Mouse (Mus musculus) midbrain, embryonic 13.5 days (tissue): ENCODE data around the gene Serpina9. TPM values are rescaled to one million over a fixed set of nuclear protein-coding genes. Genes with fewer than 3 reads are reported as not detected.

ENCODE experiments used
- ATAC-seq: fragments of 200-750 bp; cut with Nextera tagmentation; 2 replicates; pipeline ENCODE4 v1.8.0; 2017; ENCODE audit warnings: mild to moderate bottlenecking, moderate TSS enrichment, moderate library complexity
- H3K27ac ChIP-seq: fragments of 300-500 bp; sonication (generic); 2 replicates; pipeline ENCODE4 v1.5.1; 2015; ENCODE audit warnings: inconsistent platforms, mild to moderate bottlenecking, moderate library complexity
- H3K27me3 ChIP-seq: fragments of 300-500 bp; sonication (generic); 2 replicates; pipeline ENCODE4 v1.6.1; 2015; ENCODE audit warnings: mild to moderate bottlenecking, inconsistent platforms
- H3K36me3 ChIP-seq: fragments of 300-500 bp; sonication (generic); 2 replicates; pipeline ENCODE4 v1.6.1; 2015; ENCODE audit warnings: mild to moderate bottlenecking, inconsistent platforms
- H3K4me1 ChIP-seq: fragments of 300-500 bp; sonication (generic); replicated peaks from 2 replicates; pipeline ENCODE4 v1.6.1; 2015; ENCODE audit warnings: inconsistent platforms
- H3K4me2 ChIP-seq: fragments of 300-500 bp; sonication (generic); replicated peaks from 2 replicates; pipeline ENCODE4 v1.6.1; 2015; ENCODE audit warnings: moderate library complexity, mild to moderate bottlenecking, inconsistent platforms
- H3K4me3 ChIP-seq: fragments of 300-500 bp; sonication (generic); replicated peaks from 2 replicates; pipeline ENCODE4 v1.5.1; 2015; ENCODE audit warnings: mild to moderate bottlenecking, inconsistent platforms
- H3K9ac ChIP-seq: fragments of 300-500 bp; sonication (generic); replicated peaks from 2 replicates; pipeline ENCODE4 v1.6.1; 2015; ENCODE audit warnings: mild to moderate bottlenecking, inconsistent platforms
- H3K9me3 ChIP-seq: fragments of 300-500 bp; sonication (generic); 2 replicates; pipeline ENCODE4 v1.6.1; 2016; ENCODE audit warnings: mild to moderate bottlenecking, inconsistent platforms
- WGBS: fragments of 180-500 bp; shearing (Covaris S2); methylation state at CpG from one replicate; pipeline ENCODE4 v1.1.7; 2015; 5-methylcytosine and 5-hydroxymethylcytosine counted together
- polyA plus RNA-seq: library from polyadenylated mRNA; unstranded; fragments of >200 nt; fragmentation: Nextera tagmentation; extraction: Ambion mirVana; gene quantifications from 2 replicates; pipeline ENCODE4 v1.2.1, GENCODE M21; 2015

The Serpina9 gene
- polyA plus RNA-seq, 1 experiment from 2014 or later: not detected

DNA sequence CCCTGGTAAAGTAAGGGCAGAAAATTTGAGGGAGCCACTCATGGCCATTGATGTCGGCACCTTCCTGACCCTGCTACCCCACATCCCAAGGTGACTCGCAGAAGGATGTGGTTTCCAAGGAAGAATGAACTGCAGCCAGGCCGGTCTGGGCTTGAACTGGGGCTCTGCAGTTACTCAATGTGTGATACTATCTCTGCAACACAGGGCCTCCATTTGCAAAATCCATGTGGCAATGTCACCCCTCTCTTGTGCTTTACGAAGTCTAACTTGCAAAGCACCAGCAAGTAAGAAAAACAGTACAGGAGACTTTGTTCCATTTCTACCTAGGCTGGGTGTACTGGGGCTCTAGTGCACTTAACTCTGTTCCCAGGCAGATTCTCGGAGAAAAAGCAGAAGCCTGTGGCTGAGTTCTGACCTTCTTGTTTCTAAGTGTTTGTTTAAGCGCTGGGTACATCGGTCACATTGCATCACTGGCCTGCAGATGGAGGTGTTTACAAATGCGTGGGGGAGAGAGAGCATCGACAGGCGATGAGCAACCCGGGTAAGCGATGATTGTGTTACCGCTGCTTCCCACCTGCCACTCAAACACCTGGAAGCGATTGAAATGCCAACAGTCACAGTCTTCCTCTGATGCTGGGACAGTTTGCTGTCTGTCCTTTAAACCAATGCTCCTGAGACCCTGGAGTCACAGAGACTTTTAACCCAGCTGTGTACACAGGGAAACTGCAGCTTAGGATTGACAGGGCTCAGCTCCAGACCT lies 24.6 kb downstream of the Serpina9 start:
- H3K27me3 ChIP-seq: no peaks in the 10 kb centered on the region
- no peak overlapping the region for H3K4me3 ChIP-seq
- H3K36me3 ChIP-seq: no peaks in the 10 kb centered on the region
- H3K4me1 ChIP-seq: no peaks in the 10 kb centered on the region
- no peak for ATAC-seq
- no peaks in the 10 kb centered on the region for H3K9me3 ChIP-seq
- WGBS: 68% methylated on average over 14 of the region's 14 CpGs
- H3K9ac ChIP-seq: no peak overlapping the region
- H3K4me2 ChIP-seq: no peak overlapping the region
- H3K27ac ChIP-seq: no peak overlapping the region

DNA sequence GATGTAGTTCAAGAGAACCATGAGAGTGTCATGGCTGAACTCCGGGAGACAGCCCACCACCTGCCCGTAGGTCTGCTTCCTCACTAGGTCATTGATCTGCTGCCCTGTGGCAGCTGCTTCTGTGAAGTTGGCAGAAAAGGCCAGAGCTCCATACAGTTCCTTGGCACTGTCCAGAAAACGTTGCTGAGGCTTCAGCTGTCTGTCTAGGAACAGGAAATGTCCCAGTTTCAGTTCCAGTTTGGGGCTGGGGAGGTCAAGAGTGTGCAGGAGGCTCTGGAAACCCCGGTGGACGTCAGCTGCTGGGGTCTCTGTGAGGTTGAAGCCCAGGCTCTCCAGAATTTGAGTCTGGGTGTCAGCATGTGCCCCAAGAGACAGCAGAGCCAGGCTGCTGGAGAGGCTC lies 27.7 kb downstream of the Serpina9 start:
- Histone ChIP-seq H3K4me2 (no peak overlapping the region), H3K27ac (no peak overlapping the region), H3K9ac (no peak overlapping the region), H3K27me3 (no peaks in the 10 kb centered on the region), H3K4me1 (no peaks in the 10 kb centered on the region), H3K36me3 (no peaks in the 10 kb centered on the region), H3K9me3 (no peaks in the 10 kb centered on the region), H3K4me3 (no peak overlapping the region)
- no peak for ATAC-seq
- 72% methylated on average over 5 of the region's 5 CpGs for WGBS

DNA sequence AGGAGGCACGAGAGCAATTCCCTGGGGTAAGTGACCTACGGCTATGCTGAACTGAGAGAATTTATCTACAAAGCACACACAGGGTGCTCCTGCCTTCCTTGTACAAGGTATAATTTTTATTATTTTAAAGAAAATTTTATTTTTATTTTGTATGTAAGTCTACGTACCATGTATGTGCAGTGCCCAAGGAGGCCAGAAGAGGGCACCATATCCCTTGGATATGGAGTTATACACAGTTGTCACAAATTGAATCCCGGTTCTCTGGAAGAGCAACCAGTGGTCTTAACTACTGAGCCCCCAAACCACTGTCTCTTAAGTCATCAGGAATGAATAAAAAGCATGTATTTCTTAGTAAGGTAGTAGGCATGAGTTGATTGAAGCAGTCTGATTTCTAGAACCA lies 28.6 kb downstream of the Serpina9 start:
- Histone ChIP-seq H3K4me3 (no peak overlapping the region), H3K9ac (no peak overlapping the region), H3K9me3 (no peaks in the 10 kb centered on the region), H3K27ac (no peak overlapping the region), H3K4me2 (no peak overlapping the region), H3K27me3 (no peaks in the 10 kb centered on the region), H3K4me1 (no peaks in the 10 kb centered on the region), H3K36me3 (no peaks in the 10 kb centered on the region)
- ATAC-seq: no peak
- whole genome bisulfite sequencing: 66% methylated on average over 4 of the region's 4 CpGs

DNA sequence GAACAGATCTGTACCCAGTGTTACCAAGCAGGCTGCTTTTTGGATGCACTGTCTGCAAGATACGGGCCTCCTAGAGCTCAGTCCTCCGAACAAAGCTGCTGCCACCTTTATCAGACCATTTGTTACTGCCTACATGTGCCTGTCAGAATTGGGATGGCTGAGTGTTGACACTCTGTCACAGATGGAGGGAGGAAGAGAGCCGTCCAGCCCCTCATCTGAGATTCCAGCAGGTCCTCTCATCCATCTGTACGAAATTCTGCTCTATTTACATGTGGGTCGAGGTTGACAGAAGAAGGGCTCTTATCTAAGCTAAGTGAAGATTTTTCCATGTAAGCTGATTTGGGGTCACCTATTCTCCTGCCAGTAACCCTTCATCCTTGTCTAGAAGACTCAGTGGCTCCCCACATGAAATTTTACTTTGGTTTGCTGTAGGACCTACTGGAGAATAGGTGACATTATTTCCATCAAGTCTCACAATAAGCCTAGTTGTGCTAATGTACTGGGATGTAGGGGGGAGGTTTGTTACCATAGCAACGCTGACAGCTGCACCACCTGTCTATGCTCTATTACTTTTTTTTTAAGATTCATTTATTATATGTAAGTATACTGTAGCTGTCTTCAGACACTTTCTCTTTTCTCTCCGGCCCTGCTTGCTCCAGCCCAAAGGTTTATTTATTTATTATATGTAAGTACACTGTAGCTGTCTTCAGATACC lies 31.8 kb downstream of the Serpina9 start:
- Histone ChIP-seq H3K27ac (no peak overlapping the region), H3K36me3 (no peaks in the 10 kb centered on the region), H3K4me3 (no peak overlapping the region), H3K9ac (no peak overlapping the region), H3K9me3 (no peaks in the 10 kb centered on the region), H3K4me2 (no peak overlapping the region), H3K4me1 (no peaks in the 10 kb centered on the region), H3K27me3 (no peaks in the 10 kb centered on the region)
- 80% methylated on average over 7 of the region's 7 CpGs for WGBS
- ATAC-seq: no peak

DNA sequence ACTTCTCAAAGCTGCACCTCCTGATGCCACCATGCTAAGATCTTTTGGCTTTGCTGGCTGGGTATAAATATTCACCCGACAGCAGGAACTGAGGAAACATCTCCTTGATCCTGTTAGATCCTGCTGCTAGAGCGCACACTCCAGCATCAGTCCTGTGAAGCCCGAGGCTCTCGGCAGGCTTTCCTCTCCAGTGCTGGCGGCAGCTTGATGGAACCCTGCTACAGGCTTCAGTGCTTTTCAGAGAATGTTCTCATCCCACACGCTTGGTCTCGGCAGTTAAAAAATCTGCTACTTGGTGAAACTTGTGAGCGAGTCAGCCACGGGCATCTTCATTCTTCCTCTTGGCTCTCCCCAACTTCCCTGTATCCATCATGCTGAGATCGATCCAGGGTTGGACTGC lies 35.3 kb downstream of the Serpina9 start:
- no peaks in the 10 kb centered on the region for H3K27me3 ChIP-seq
- H3K27ac ChIP-seq: no peak overlapping the region
- H3K36me3 ChIP-seq: no peaks in the 10 kb centered on the region
- no peak overlapping the region for H3K4me3 ChIP-seq
- H3K4me1 ChIP-seq: no peaks in the 10 kb centered on the region
- ATAC-seq: no peak
- H3K4me2 ChIP-seq: no peak overlapping the region
- no peaks in the 10 kb centered on the region for H3K9me3 ChIP-seq
- H3K9ac ChIP-seq: no peak overlapping the region
- 91% methylated on average over 10 of the region's 10 CpGs for WGBS

DNA sequence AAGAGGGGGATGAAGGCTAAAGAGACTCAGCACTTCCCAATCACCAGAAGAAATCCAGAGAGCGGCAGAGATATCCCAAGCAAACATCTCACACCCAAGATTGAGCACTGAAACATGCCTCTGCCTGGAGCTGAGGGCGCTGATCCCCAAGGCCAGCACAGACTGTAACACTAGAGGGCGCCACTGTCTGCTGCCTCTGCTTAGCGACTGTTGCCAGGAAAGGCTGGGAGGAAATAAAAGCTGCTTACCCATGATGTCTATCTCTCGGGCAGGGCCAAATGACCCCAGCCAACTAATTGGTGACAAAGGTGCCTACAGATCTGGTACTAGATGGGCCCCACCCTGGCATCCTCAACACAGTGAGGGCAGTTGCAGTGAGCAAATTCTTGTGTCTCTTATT lies 35.7 kb downstream of the Serpina9 start:
- no peak overlapping the region for H3K27ac ChIP-seq
- no peak overlapping the region for H3K9ac ChIP-seq
- no peak overlapping the region for H3K4me3 ChIP-seq
- 33% methylated on average over 5 of the region's 5 CpGs for WGBS
- no peaks in the 10 kb centered on the region for H3K27me3 ChIP-seq
- H3K9me3 ChIP-seq: no peaks in the 10 kb centered on the region
- H3K36me3 ChIP-seq: no peaks in the 10 kb centered on the region
- no peaks in the 10 kb centered on the region for H3K4me1 ChIP-seq
- no peak overlapping the region for H3K4me2 ChIP-seq
- ATAC-seq: no peak

DNA sequence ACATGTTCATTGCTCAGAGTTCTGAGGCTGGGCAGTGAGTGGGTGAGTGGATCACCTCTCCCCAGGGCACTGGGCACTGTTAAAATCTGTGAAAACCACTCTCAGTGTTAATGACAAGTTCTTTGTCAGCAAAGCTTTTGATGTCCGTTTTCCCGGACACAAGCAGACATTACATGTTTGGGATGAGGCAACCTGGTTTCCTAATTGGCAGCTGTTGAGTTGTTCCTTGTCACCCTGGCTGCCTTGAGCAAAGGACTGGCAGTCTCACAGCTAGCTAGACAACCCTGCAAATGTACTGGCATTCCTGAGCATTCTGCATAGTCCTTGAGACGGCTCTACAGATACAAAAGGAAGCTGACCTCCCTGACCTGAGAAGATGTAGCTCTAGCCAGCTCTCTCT lies 36.5 kb downstream of the Serpina9 start:
- Histone ChIP-seq H3K27me3 (no peaks in the 10 kb centered on the region), H3K9ac (no peak overlapping the region), H3K9me3 (no peaks in the 10 kb centered on the region), H3K4me3 (no peak overlapping the region), H3K27ac (no peak overlapping the region), H3K36me3 (no peaks in the 10 kb centered on the region), H3K4me2 (no peak overlapping the region), H3K4me1 (no peaks in the 10 kb centered on the region)
- ATAC-seq: no peak
- WGBS: 49% methylated on average over 3 of the region's 3 CpGs

DNA sequence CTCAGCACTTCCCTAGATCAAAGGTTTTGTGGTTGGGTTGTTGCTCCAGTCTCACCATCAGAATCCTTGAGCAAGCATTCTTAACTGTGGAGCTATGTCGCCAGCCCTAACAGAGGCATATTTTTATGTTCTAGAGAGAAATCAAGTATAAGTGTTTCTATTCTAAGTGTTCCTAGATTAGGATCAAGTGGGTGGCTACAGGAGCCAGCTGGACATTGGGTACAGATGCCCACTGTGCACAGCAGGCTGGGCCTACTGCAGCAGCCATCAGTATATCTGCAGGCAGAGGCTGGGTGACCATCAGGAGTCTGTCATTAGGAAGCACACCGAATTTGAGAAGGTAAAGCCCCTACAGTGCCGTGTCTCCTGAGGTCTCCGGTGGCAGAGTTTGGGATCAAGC lies 42.5 kb downstream of the Serpina9 start:
- Histone ChIP-seq H3K27ac (no peak overlapping the region), H3K9me3 (peaks cover 2% of the 10 kb centered on the region), H3K36me3 (no peaks in the 10 kb centered on the region), H3K4me3 (no peak overlapping the region), H3K27me3 (no peaks in the 10 kb centered on the region), H3K4me1 (no peaks in the 10 kb centered on the region), H3K9ac (no peak overlapping the region), H3K4me2 (no peak overlapping the region)
- no peak for ATAC-seq
- 97% methylated on average over 4 of the region's 4 CpGs for WGBS

DNA sequence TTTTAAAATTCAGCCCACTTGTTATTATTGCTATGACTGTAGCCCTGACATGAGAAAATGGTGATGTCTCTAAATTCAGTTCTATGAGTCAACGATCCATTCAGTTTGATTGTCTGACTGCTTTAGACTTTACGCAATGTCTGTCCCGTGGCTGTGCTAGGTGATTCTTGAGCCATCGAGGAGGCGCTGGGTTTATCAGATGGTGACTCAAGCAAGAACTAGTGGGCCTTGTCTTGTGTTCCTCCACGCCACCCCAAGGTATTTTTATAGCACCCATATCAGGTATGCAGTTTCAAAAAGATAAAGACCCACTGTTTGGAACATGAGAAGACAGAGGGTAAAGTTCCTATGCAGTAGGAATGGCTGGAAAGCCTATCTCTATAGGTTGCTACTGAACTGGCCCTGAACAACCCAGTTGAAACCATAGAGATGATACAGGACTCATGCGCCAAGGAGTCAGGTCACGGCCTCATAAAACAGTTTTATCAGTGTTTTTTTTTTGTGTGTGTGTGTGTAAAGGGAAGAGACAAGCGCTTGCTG lies 43.9 kb downstream of the Serpina9 start:
- WGBS: 91% methylated on average over 9 of the region's 9 CpGs
- ATAC-seq: no peak
- no peaks in the 10 kb centered on the region for H3K36me3 ChIP-seq
- no peak overlapping the region for H3K9ac ChIP-seq
- H3K27me3 ChIP-seq: no peaks in the 10 kb centered on the region
- H3K27ac ChIP-seq: no peak overlapping the region
- H3K9me3 ChIP-seq: peaks cover 2% of the 10 kb centered on the region
- no peaks in the 10 kb centered on the region for H3K4me1 ChIP-seq
- H3K4me3 ChIP-seq: no peak overlapping the region
- H3K4me2 ChIP-seq: no peak overlapping the region

DNA sequence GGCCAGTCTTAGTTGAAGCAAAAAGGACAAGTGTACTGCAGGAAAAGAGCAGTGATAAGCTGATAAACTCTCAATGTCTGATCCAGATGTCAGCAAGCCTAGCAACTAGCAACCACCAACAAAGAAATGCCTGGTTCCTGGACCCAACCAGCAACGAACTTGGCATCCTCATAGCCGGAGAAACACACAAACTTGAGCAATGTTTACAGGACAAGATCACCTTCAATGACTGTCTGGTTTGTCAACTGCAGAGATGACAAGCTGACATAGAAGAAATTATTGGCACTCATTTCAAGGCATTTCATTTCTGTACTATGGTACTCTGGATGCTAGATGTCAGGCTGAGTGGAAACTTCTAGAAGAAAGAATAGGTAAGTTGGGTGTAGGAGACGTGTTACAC lies 46.8 kb downstream of the Serpina9 start:
- Histone ChIP-seq H3K36me3 (no peaks in the 10 kb centered on the region), H3K4me3 (no peak overlapping the region), H3K9ac (no peak overlapping the region), H3K9me3 (peaks cover 2% of the 10 kb centered on the region), H3K4me2 (no peak overlapping the region), H3K4me1 (no peaks in the 10 kb centered on the region), H3K27ac (no peak overlapping the region), H3K27me3 (no peaks in the 10 kb centered on the region)
- ATAC-seq: no peak
- 81% methylated on average over 3 of the region's 3 CpGs for WGBS

DNA sequence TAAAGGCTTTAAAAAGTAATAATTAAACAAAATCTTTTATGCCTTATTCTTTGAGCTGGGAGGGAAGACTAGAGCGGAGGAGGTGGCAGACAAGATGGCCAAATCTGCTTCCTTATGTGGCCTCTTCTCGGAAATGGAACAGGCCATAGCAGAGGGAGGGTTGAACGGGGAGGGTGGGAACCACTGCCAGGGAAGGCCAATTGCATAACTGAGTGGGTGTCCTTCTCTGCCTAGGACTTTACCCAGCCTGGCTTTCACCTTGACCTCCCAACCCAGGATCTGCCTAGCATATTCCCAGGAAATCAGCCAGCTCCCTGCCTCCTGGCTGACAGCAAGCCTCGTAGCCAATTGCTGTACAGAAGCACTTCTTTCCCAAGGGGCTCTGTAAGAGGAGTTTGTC lies 50.3 kb downstream of the Serpina9 start:
- no peaks in the 10 kb centered on the region for H3K36me3 ChIP-seq
- H3K4me2 ChIP-seq: no peak overlapping the region
- no peaks in the 10 kb centered on the region for H3K27me3 ChIP-seq
- H3K27ac ChIP-seq: no peak overlapping the region
- ATAC-seq: no peak
- 89% methylated on average over 4 of the region's 4 CpGs for WGBS
- no peaks in the 10 kb centered on the region for H3K4me1 ChIP-seq
- no peaks in the 10 kb centered on the region; the same call in 1 of the 2 replicates for H3K9me3 ChIP-seq
- no peak overlapping the region for H3K9ac ChIP-seq
- H3K4me3 ChIP-seq: no peak overlapping the region

DNA sequence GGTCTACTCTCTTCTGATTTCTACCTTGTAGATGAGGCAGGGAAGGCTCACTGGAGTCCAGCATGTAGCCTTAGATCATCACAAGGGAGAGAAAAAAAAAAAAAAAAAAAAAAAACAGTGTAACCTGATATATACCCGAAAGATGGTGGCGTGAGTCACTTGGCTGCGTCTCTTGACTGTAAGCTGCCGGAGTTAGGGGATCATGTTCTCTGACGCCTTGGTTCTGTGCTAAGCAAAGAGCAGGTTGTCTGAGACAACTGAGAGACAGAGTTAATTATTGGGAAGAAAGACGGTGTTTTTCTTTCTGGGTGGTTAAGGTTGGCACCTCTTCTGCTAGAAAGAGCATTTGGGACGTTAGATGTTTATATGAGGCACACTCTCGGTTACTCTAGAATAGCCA lies 50.7 kb downstream of the Serpina9 start:
- ATAC-seq: no peak

More for the DNA sequence above, 50.7 kb downstream of the Serpina9 start:
- H3K4me3 ChIP-seq: no peak overlapping the region
- H3K4me2 ChIP-seq: no peak overlapping the region
- 93% methylated on average over 8 of the region's 8 CpGs for WGBS
- H3K9me3 ChIP-seq: no peaks in the 10 kb centered on the region; the same call in 1 of the 2 replicates
- H3K4me1 ChIP-seq: no peaks in the 10 kb centered on the region
- no peak overlapping the region for H3K9ac ChIP-seq
- H3K36me3 ChIP-seq: no peaks in the 10 kb centered on the region
- no peaks in the 10 kb centered on the region for H3K27me3 ChIP-seq
- no peak overlapping the region for H3K27ac ChIP-seq
